Mouse (Mus musculus) ES-E14 (cell line): ENCODE measurements at regions not wholly inside any gene's neighbourhood (a gene's known extent, or its start where the extent isn't known, plus 50 kb on each side); places are given as distances from the start of the nearest gene placed in this dataset.

Experiments used
- CHD2 ChIP-seq: IDR thresholded peaks from 2 replicates; pipeline ENCODE4 v1.6.1; 2014; ENCODE audit warnings: mild to moderate bottlenecking, low read depth, low read length, inconsistent platforms
- HCFC1 ChIP-seq: IDR thresholded peaks from 2 replicates; pipeline ENCODE4 v1.6.1; 2012; ENCODE audit warnings: low read length, inconsistent platforms, borderline replicate concordance; ENCODE audit not compliant: insufficient read depth
- MAFK ChIP-seq: IDR thresholded peaks from 2 replicates; pipeline ENCODE4 v1.6.1; 2014; ENCODE audit warnings: mild to moderate bottlenecking, low read depth, low read length, inconsistent platforms; ENCODE audit not compliant: insufficient read depth
- ZC3H11A ChIP-seq: IDR thresholded peaks from 2 replicates; pipeline ENCODE4 v1.6.1; 2012; ENCODE audit warnings: low read depth, mild to moderate bottlenecking, inconsistent platforms, low read length, borderline replicate concordance
- ZNF384 ChIP-seq: IDR thresholded peaks from 2 replicates; pipeline ENCODE4 v1.6.1; 2012; ENCODE audit warnings: low read depth, low read length, inconsistent platforms

- TF ChIP-seq MAFK (no peak), ZNF384 (no peak), ZC3H11A (no peak), HCFC1 (no peak), CHD2 (no peak)
These were observed 526.6 kb upstream of the Id4 start for GRCm38 (mm10) chr13:47734415-47734814.
